Mouse (Mus musculus) MEL (cell line): ENCODE data around the gene Gbx2.

Source experiments
- CTCF ChIP-seq, 3 experiments: IDR thresholded peaks in 2 of 3; conservative IDR thresholded peaks in 1 of 3; 2 replicates each; pipeline ENCODE4 v1.5.1; 2011 to 2012; ENCODE audit warnings: low read length in 3 of 3, low read depth in 2 of 3, mild to moderate bottlenecking in 2 of 3, improper control_type of control experiment in 1 of 3, inconsistent platforms in 1 of 3, mixed read lengths in 1 of 3, moderate library complexity in 1 of 3; ENCODE audit not compliant: control insufficient read depth in 1 of 3, insufficient read depth in 1 of 3, poor library complexity in 1 of 3, severe bottlenecking in 1 of 3
- EP300 ChIP-seq, 2 experiments: IDR thresholded peaks; 2 replicates each; pipeline ENCODE4 v1.6.1; 2011; ENCODE audit warnings: improper control_type of control experiment in 2 of 2, low read length in 2 of 2, low read depth in 1 of 2, mild to moderate bottlenecking in 1 of 2
- HCFC1 ChIP-seq: IDR thresholded peaks from 2 replicates; pipeline ENCODE4 v1.6.1; 2012; ENCODE audit warnings: low read depth, mild to moderate bottlenecking, inconsistent platforms, low read length, improper control_type of control experiment, moderate library complexity
- POLR2A ChIP-seq, 2 experiments: IDR thresholded peaks; 2 replicates each; pipeline ENCODE4 v1.6.1; 2011 to 2012; ENCODE audit warnings: low read length in 2 of 2, mild to moderate bottlenecking in 2 of 2, control low read depth in 1 of 2, improper control_type of control experiment in 1 of 2, low read depth in 1 of 2, moderate library complexity in 1 of 2; ENCODE audit not compliant: control insufficient read depth in 1 of 2, insufficient read depth in 1 of 2, poor library complexity in 1 of 2
- USF1 ChIP-seq: IDR thresholded peaks from 2 replicates; pipeline ENCODE4 v1.6.1; 2014; ENCODE audit warnings: low read depth, mild to moderate bottlenecking, inconsistent platforms, low read length, improper control_type of control experiment, moderate library complexity
- ZMIZ1 ChIP-seq: IDR thresholded peaks from 2 replicates; pipeline ENCODE4 v1.6.1; 2012; ENCODE audit warnings: low read depth, mild to moderate bottlenecking, inconsistent platforms, low read length, improper control_type of control experiment, moderate library complexity
- ZNF384 ChIP-seq: IDR thresholded peaks from 2 replicates; pipeline ENCODE4 v1.6.1; 2012; ENCODE audit warnings: low read depth, mild to moderate bottlenecking, inconsistent platforms, low read length, improper control_type of control experiment

DNA sequence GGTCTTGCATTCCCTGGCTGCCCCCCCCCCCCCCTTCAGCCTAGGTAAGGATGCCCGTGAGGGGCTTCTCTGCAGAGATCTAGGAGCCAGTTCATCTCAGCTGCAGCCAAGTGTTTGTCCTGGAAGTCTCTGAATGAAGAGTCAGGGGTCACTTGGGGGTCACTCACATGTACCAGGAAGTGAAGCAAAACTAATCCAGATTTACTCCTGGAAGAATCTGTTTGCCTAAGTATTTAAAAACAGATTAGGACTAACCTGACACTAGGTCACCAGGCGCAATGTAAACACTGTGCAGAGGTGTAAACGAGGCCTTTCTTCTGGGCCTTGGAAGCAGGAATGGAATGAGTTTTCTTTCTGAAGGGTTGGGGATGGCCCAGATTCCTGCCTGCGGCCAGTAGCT, 45.3 kb downstream of the Gbx2 start:
- TF ChIP-seq ZMIZ1 (no peak), CTCF (IDR thresholded peaks at IDR 0.05 in 2 of 3, conservative IDR thresholded peaks at IDR 0.05 in 1 of 3; ENCODE audit: control insufficient read depth in 1 of 3, insufficient read depth in 1 of 3, low read depth in 2 of 3, low read length in 3 of 3, poor library complexity in 1 of 3, severe bottlenecking in 1 of 3) (no peak), USF1 (no peak), EP300 (IDR thresholded peaks at IDR 0.05; ENCODE audit: low read depth in 1 of 2, low read length in 2 of 2) (no peak), ZNF384 (no peak), POLR2A (IDR thresholded peaks at IDR 0.05; ENCODE audit: control insufficient read depth in 1 of 2, insufficient read depth in 1 of 2, low read depth in 1 of 2, low read length in 2 of 2, poor library complexity in 1 of 2) (no peak), HCFC1 (no peak)
